Mouse (Mus musculus) MEL (cell line): ENCODE results near the gene Prrc2b.

Experiments used
- CTCF ChIP-seq, 3 experiments: IDR thresholded peaks in 2 of 3; conservative IDR thresholded peaks in 1 of 3; 2 replicates each; pipeline ENCODE4 v1.5.1; 2011 to 2012; ENCODE audit warnings: low read length in 3 of 3, low read depth in 2 of 3, mild to moderate bottlenecking in 2 of 3, improper control_type of control experiment in 1 of 3, inconsistent platforms in 1 of 3, mixed read lengths in 1 of 3, moderate library complexity in 1 of 3; ENCODE audit not compliant: control insufficient read depth in 1 of 3, insufficient read depth in 1 of 3, poor library complexity in 1 of 3, severe bottlenecking in 1 of 3
- TCF12 ChIP-seq: IDR thresholded peaks from 2 replicates; pipeline ENCODE4 v1.6.1; 2014; ENCODE audit warnings: low read depth, mild to moderate bottlenecking, inconsistent platforms, low read length, improper control_type of control experiment, moderate library complexity

DNA sequence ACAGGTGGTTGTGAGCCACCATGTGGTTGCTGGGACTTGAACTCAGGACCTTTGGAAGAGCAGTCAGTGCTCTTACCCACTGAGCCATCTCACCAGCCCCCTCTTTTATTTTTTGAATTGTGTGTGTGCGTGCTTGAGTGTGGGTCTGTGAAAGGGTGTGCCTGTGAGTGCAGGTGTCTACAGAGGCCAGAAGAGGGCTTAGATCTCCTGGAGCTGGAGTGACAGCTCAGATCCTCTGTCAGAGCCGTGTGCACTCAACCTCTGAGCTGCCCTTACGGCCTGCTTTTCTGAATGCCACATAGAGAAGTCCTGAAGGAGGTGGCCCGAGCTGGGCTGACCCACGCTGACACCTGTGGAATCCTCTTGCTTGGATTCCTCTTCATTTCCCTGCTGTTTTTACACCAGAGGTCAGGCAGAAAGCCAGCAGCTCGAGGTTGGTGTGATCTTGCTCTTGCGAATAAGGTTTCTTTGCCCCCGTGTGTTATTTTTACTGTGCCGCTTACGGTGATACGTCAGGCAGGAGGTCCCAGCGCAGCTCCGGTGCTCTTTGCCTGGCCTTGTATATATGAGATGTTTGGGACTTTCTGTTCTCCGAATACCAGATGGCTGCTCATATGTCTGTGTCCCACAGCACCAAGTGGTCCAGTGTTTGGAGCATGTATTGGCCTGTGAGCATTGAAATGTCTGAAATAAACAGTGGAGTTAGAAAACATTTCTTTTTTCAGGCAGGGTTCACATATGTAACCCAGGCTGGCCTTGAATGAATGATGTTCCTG, 21.0 kb downstream of the Prrc2b start:
- TF ChIP-seq TCF12 (no peak), CTCF (IDR thresholded peaks at IDR 0.05 in 2 of 3, conservative IDR thresholded peaks at IDR 0.05 in 1 of 3; ENCODE audit: control insufficient read depth in 1 of 3, insufficient read depth in 1 of 3, low read depth in 2 of 3, low read length in 3 of 3, poor library complexity in 1 of 3, severe bottlenecking in 1 of 3) (no peak)
